ENCODE assay signal across 7 mouse cellular contexts in genomic region chr12:51592888-51593228, GRCm38 (mm10). TPM values are rescaled to one million over a fixed set of nuclear protein-coding genes. Genes with fewer than 3 reads are reported as not detected.
DNase-seq lines count a peak whose midpoint lies in the region; ATAC-seq lines count a peak whose summit lies in the region.

No protein-coding gene starts in this region.

- peak overlapping the region; percentile 94 for H3K4me2 ChIP-seq in lung, embryonic 16.5 days (ENCODE audit: low read depth, low read length)
- H3K4me2 ChIP-seq in hindbrain, embryonic 13.5 days = peak overlapping the region; percentile 97
- peak overlapping the region; percentile 97 for H3K4me2 ChIP-seq in midbrain, embryonic 14.5 days (ENCODE audit: low read length)

- H3K9ac ChIP-seq in lung, embryonic 16.5 days (ENCODE audit: low read length) = peak overlapping the region; percentile 53
- peak overlapping the region; percentile 75 for H3K9ac ChIP-seq in hindbrain, embryonic 13.5 days
- peak overlapping the region; percentile 60 for H3K9ac ChIP-seq in midbrain, embryonic 14.5 days (replicated peaks; ENCODE audit: low read length)

- DNase-seq in lung, postnatal 14 days = no peak
- DNase-seq in embryonic facial prominence, embryonic 10.5 days (ENCODE audit: low spot score) = no peak
- no peak for DNase-seq in midbrain, embryonic 14.5 days
- DNase-seq in urinary bladder, postnatal 36 days (ENCODE audit: low spot score in 2 of 2) = no peak
- DNase-seq in layer of hippocampus, adult 9-10 months (ENCODE audit: low spot score) = no peak

- H3K4me1 ChIP-seq in lung, embryonic 16.5 days (replicated peaks; ENCODE audit: control insufficient read depth, insufficient read depth, low read length) = peaks cover 10% of the 10 kb centered on the region
- H3K4me1 ChIP-seq in embryonic facial prominence, embryonic 10.5 days = peaks cover 15% of the 10 kb centered on the region
- peaks cover 22% of the 10 kb centered on the region for H3K4me1 ChIP-seq in hindbrain, embryonic 13.5 days (replicated peaks)
- H3K4me1 ChIP-seq in midbrain, embryonic 14.5 days (ENCODE audit: control insufficient read depth, insufficient read depth, low read length) = 0 out of 2 replicates have a peak, but pooled peaks cover 8% of the 10 kb centered on the region

- H3K4me3 ChIP-seq in lung, embryonic 16.5 days (ENCODE audit: low read length) = peak overlapping the region; percentile 62
- H3K4me3 ChIP-seq in embryonic facial prominence, embryonic 10.5 days = peak overlapping the region; percentile 65
- peak overlapping the region; percentile 79 for H3K4me3 ChIP-seq in hindbrain, embryonic 13.5 days
- H3K4me3 ChIP-seq in midbrain, embryonic 14.5 days (replicated peaks; ENCODE audit: low read depth, low read length) = peak overlapping the region; percentile 68

- H3K27ac ChIP-seq in lung, embryonic 16.5 days (ENCODE audit: low read length) = no peak overlapping the region
- peak overlapping the region; percentile 31; the same call in 1 of the 2 replicates for H3K27ac ChIP-seq in embryonic facial prominence, embryonic 10.5 days (replicated peaks)
- H3K27ac ChIP-seq in hindbrain, embryonic 13.5 days = no peak overlapping the region
- H3K27ac ChIP-seq in midbrain, embryonic 14.5 days (replicated peaks; ENCODE audit: low read depth, low read length) = no peak overlapping the region

- H3K9me3 ChIP-seq in lung, embryonic 16.5 days (ENCODE audit: control insufficient read depth, low read length) = no peaks in the 10 kb centered on the region; the same call in 1 of the 2 replicates
- H3K9me3 ChIP-seq in embryonic facial prominence, embryonic 10.5 days = no peaks in the 10 kb centered on the region
- H3K9me3 ChIP-seq in hindbrain, embryonic 13.5 days = no peaks in the 10 kb centered on the region
- H3K9me3 ChIP-seq in midbrain, embryonic 14.5 days (ENCODE audit: control insufficient read depth, low read length) = no peaks in the 10 kb centered on the region

- H3K27me3 ChIP-seq in lung, embryonic 16.5 days (ENCODE audit: control insufficient read depth, insufficient read depth, low read depth, low read length) = peaks cover 46% of the 10 kb centered on the region
- H3K27me3 ChIP-seq in embryonic facial prominence, embryonic 10.5 days (replicated peaks; ENCODE audit: low read depth, poor library complexity, severe bottlenecking) = peaks cover 61% of the 10 kb centered on the region
- H3K27me3 ChIP-seq in hindbrain, embryonic 13.5 days = peaks cover 43% of the 10 kb centered on the region
- H3K27me3 ChIP-seq in midbrain, embryonic 14.5 days (ENCODE audit: control insufficient read depth, insufficient read depth, low read length) = peaks cover 38% of the 10 kb centered on the region

- WGBS in lung, embryonic 16.5 days = 2% methylated on average over 15 of the region's 21 CpGs
- WGBS in embryonic facial prominence, embryonic 10.5 days = under 1% methylated on average over 21 of the region's 21 CpGs
- WGBS in hindbrain, embryonic 13.5 days = under 1% methylated on average over 20 of the region's 21 CpGs
- 0% methylated on average over 19 of the region's 21 CpGs for whole genome bisulfite sequencing in midbrain, embryonic 14.5 days

- H3K36me3 ChIP-seq in lung, embryonic 16.5 days (ENCODE audit: control insufficient read depth, insufficient read depth, low read length) = no peaks in the 10 kb centered on the region
- H3K36me3 ChIP-seq in embryonic facial prominence, embryonic 10.5 days (replicated peaks) = no peaks in the 10 kb centered on the region
- no peaks in the 10 kb centered on the region for H3K36me3 ChIP-seq in hindbrain, embryonic 13.5 days
- no peaks in the 10 kb centered on the region for H3K36me3 ChIP-seq in midbrain, embryonic 14.5 days (ENCODE audit: control insufficient read depth, insufficient read depth, low read length)

- peak; percentile 61 for ATAC-seq in lung, embryonic 16.5 days (ENCODE audit: low read depth)
- ATAC-seq in hindbrain, embryonic 13.5 days (ENCODE audit: low FRiP score) = peak; percentile 59
- ATAC-seq in midbrain, embryonic 14.5 days (ENCODE audit: low FRiP score, low TSS enrichment) = peak; percentile 52

RNA-seq across cellular contexts. Expression of gene Coch, which starts 0.3 kb away (rescaled TPM):
- 0.55 and 0.74 TPM in 2 replicates for polyA plus RNA-seq in lung, embryonic 16.5 days (2015; fragmentation: Nextera tagmentation; extraction: Ambion mirVana)
- polyA plus RNA-seq in embryonic facial prominence, embryonic 10.5 days (2016; fragmentation: Nextera tagmentation; extraction: Ambion mirVana) = 1.9 and 2.2 TPM in 2 replicates
- polyA plus RNA-seq in hindbrain, embryonic 13.5 days (2015; fragmentation: Nextera tagmentation; extraction: Ambion mirVana) = 14.1 and 15.8 TPM in 2 replicates
- polyA plus RNA-seq in midbrain, embryonic 14.5 days (2014; fragmentation: Nextera tagmentation; extraction: Ambion mirVana) = 14.7 and 17.3 TPM in 2 replicates
